11 mouse cellular contexts compared by ENCODE assay signal in the genomic region with DNA sequence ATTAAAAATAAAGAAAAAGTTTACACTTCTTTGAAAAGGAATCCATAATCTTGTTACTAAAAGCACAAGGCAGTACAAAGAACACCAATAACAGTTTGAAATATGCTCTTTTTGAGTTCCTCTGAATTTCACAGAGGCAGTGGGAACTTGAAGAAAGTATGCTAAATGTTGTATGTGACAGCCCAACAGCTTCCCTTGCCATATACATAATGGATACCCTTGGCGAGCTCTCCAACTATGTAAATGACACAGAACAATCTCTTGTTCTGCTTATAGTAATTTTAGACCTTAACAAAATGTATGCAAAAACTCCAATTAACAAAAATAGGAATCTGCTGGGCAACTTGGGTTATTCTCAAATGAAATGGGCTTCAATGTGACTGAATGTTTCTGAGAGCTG.
"Had no signal": no experiment of that assay in that cellular context is flagged by ENCODE, and none has a peak within 500 bp of the region (broad histone marks: within the 10 kb centered on the region; RNA-seq: fewer than 3 reads in every experiment).

No protein-coding gene starts in this region.

- H3K4me1 ChIP-seq: limb, embryonic 12.5 days; limb, embryonic 15.5 days had no signal

- H3K4me2 ChIP-seq: limb, embryonic 12.5 days; limb, embryonic 15.5 days; liver, embryonic 11.5 days; lung, embryonic 14.5 days; midbrain, embryonic 11.5 days had no signal

- H3K36me3 ChIP-seq: limb, embryonic 12.5 days; limb, embryonic 15.5 days had no signal

- ATAC-seq: liver, postnatal 0 days had no signal

- H3K27ac ChIP-seq: limb, embryonic 12.5 days; limb, embryonic 15.5 days; liver, embryonic 14.5 days had no signal

- H3K4me3 ChIP-seq: limb, embryonic 12.5 days; limb, embryonic 15.5 days had no signal

- H3K27me3 ChIP-seq: limb, embryonic 12.5 days; limb, embryonic 15.5 days had no signal

- H3K9ac ChIP-seq: limb, embryonic 12.5 days; limb, embryonic 15.5 days; liver, embryonic 14.5 days; liver, postnatal 0 days; lung, embryonic 14.5 days had no signal

- H3K9me3 ChIP-seq: limb, embryonic 12.5 days; limb, embryonic 15.5 days had no signal

- DNase-seq: left cerebral cortex, postnatal 4 days; liver, postnatal 0 days; midbrain, embryonic 14.5 days; thymus, adult 18-20 months; thymus, postnatal 36 days had no signal
